ENCODE assay signal across 8 mouse cellular contexts in genomic region chr17:12119675-12120074, GRCm38 (mm10). TPM values are rescaled to one million over a fixed set of nuclear protein-coding genes. Genes with fewer than 3 reads are reported as not detected.
DNase-seq lines count a peak whose midpoint lies in the region; ATAC-seq and TF ChIP-seq lines count a peak whose summit lies in the region.

No protein-coding gene starts in this region.

- H3K27ac ChIP-seq in heart, embryonic 13.5 days (replicated peaks) = peak overlapping the region; percentile 93
- H3K27ac ChIP-seq in kidney, postnatal 0 days = peak overlapping the region; percentile 92
- peak overlapping the region; percentile 90 for H3K27ac ChIP-seq in liver, embryonic 14.5 days
- H3K27ac ChIP-seq in neural tube, embryonic 15.5 days (replicated peaks) = peak overlapping the region; percentile 90

- H3K9me3 ChIP-seq in heart, embryonic 13.5 days = no peaks in the 10 kb centered on the region
- H3K9me3 ChIP-seq in kidney, postnatal 0 days (replicated peaks; ENCODE audit: low read length) = no peaks in the 10 kb centered on the region
- H3K9me3 ChIP-seq in liver, embryonic 14.5 days (ENCODE audit: control insufficient read depth, low read length) = peaks cover 3% of the 10 kb centered on the region
- no peaks in the 10 kb centered on the region for H3K9me3 ChIP-seq in neural tube, embryonic 15.5 days (replicated peaks)

- H3K4me3 ChIP-seq in heart, embryonic 13.5 days = peak overlapping the region; percentile 74
- H3K4me3 ChIP-seq in kidney, postnatal 0 days (replicated peaks; ENCODE audit: low read depth, low read length) = peak overlapping the region; percentile 66
- peak overlapping the region; percentile 86 to 99 for H3K4me3 ChIP-seq in liver, embryonic 14.5 days (ENCODE audit: insufficient read depth in 1 of 2, low read depth in 2 of 2, low read length in 2 of 2)
- H3K4me3 ChIP-seq in neural tube, embryonic 15.5 days (replicated peaks) = peak overlapping the region; percentile 66

- peaks cover 26% of the 10 kb centered on the region for H3K4me1 ChIP-seq in heart, embryonic 13.5 days
- H3K4me1 ChIP-seq in kidney, postnatal 0 days (replicated peaks; ENCODE audit: insufficient read depth, low read length) = no peaks in the 10 kb centered on the region; the same call in 1 of the 2 replicates
- peaks cover 31 to 36% of the 10 kb centered on the region in 2 experiments for H3K4me1 ChIP-seq in liver, embryonic 14.5 days (replicated peaks; ENCODE audit: control insufficient read depth in 2 of 2, insufficient read depth in 2 of 2, low read length in 1 of 2)
- H3K4me1 ChIP-seq in neural tube, embryonic 15.5 days = peaks cover 28% of the 10 kb centered on the region

- under 1% methylated on average over 12 of the region's 12 CpGs for WGBS in heart, embryonic 13.5 days
- under 1% methylated on average over 12 of the region's 12 CpGs for WGBS in kidney, postnatal 0 days
- WGBS in liver, embryonic 14.5 days (ENCODE audit: insufficient replicate concordance) = 1% methylated on average over 12 of the region's 12 CpGs
- under 1% methylated on average over 12 of the region's 12 CpGs for WGBS in neural tube, embryonic 15.5 days

- no peak for TF ChIP-seq EP300 in liver, embryonic 14.5 days (IDR thresholded peaks at IDR 0.05; ENCODE audit: low read depth)

- peak; percentile 10 to 17 for DNase-seq in urinary bladder, postnatal 36 days (ENCODE audit: low spot score in 2 of 2)
- DNase-seq in urinary bladder, postnatal 4 days (ENCODE audit: low spot score in 2 of 2) = no peak
- peak; percentile 72 for DNase-seq in embryo, embryonic 10 days (ENCODE audit: low spot score)
- DNase-seq in kidney, postnatal 0 days (ENCODE audit: low spot score) = peak; percentile 90
- no peak for DNase-seq in liver, embryonic 14.5 days (ENCODE audit: low read depth in 3 of 3, low spot score in 3 of 3)

- H3K9ac ChIP-seq in heart, embryonic 13.5 days = peak overlapping the region; percentile 88
- peak overlapping the region; percentile 63 for H3K9ac ChIP-seq in kidney, postnatal 0 days (ENCODE audit: low read depth, low read length)
- H3K9ac ChIP-seq in liver, embryonic 14.5 days (replicated peaks) = peak overlapping the region; percentile 98
- H3K9ac ChIP-seq in neural tube, embryonic 15.5 days (replicated peaks) = peak overlapping the region; percentile 67

- no peak for ATAC-seq in heart, embryonic 13.5 days (ENCODE audit: extremely low read depth, insufficient number of reproducible peaks, low FRiP score, low TSS enrichment)
- peak; percentile 44 for ATAC-seq in kidney, postnatal 0 days (replicated peaks; ENCODE audit: low FRiP score, low read depth)
- ATAC-seq in liver, embryonic 14.5 days (ENCODE audit: insufficient read depth) = no peak; the same call in 1 of the 2 replicates
- peak; percentile 79 for ATAC-seq in neural tube, embryonic 15.5 days (ENCODE audit: low FRiP score)
- no peak for ATAC-seq in megakaryocyte progenitor cell, adult 5-6 weeks (replicated peaks; ENCODE audit: poor library complexity)

- no peaks in the 10 kb centered on the region for H3K27me3 ChIP-seq in heart, embryonic 13.5 days (replicated peaks)
- no peaks in the 10 kb centered on the region for H3K27me3 ChIP-seq in kidney, postnatal 0 days (ENCODE audit: insufficient read depth, low read length)
- H3K27me3 ChIP-seq in liver, embryonic 14.5 days (ENCODE audit: control insufficient read depth, insufficient read depth, low read length) = no peaks in the 10 kb centered on the region
- H3K27me3 ChIP-seq in neural tube, embryonic 15.5 days (replicated peaks) = no peaks in the 10 kb centered on the region

- H3K4me2 ChIP-seq in heart, embryonic 13.5 days = peak overlapping the region; percentile 96
- H3K4me2 ChIP-seq in kidney, postnatal 0 days (ENCODE audit: low read length) = peak overlapping the region; percentile 91
- peak overlapping the region; percentile 100 for H3K4me2 ChIP-seq in liver, embryonic 14.5 days (ENCODE audit: low read depth)
- peak overlapping the region; percentile 95 for H3K4me2 ChIP-seq in neural tube, embryonic 15.5 days

- peaks cover 10% of the 10 kb centered on the region for H3K36me3 ChIP-seq in heart, embryonic 13.5 days
- 0 out of 2 replicates have a peak, but pooled peaks cover 3% of the 10 kb centered on the region for H3K36me3 ChIP-seq in kidney, postnatal 0 days (ENCODE audit: insufficient read depth, low read length)
- H3K36me3 ChIP-seq in liver, embryonic 14.5 days (replicated peaks; ENCODE audit: control insufficient read depth, insufficient read depth, low read depth) = peaks cover 10% of the 10 kb centered on the region
- H3K36me3 ChIP-seq in neural tube, embryonic 15.5 days = peaks cover 4% of the 10 kb centered on the region; the same call in 1 of the 2 replicates

- no peak for TF ChIP-seq CTCF in kidney, postnatal 0 days (IDR thresholded peaks at IDR 0.05; ENCODE audit: low read depth)
- no peak for TF ChIP-seq CTCF in liver, embryonic 14.5 days (IDR thresholded peaks at IDR 0.05; ENCODE audit: low read depth)

RNA-seq across cellular contexts. Expression of gene Agpat4, which starts 1.2 kb away (rescaled TPM):
- polyA plus RNA-seq in heart, embryonic 13.5 days (2015; fragmentation: Nextera tagmentation; extraction: Ambion mirVana) = 16.8 and 16.9 TPM in 2 replicates
- polyA plus RNA-seq in kidney, postnatal 0 days (2015; fragmentation: Nextera tagmentation; extraction: Ambion mirVana) = 15.5 and 21.4 TPM in 2 replicates
- polyA plus RNA-seq in liver, embryonic 14.5 days (2012; rRNA removed) = 15.0 and 16.2 TPM in 2 replicates
- polyA plus RNA-seq in liver, embryonic 14.5 days (2014; fragmentation: Nextera tagmentation; extraction: Ambion mirVana) = 10.5 and 12.1 TPM in 2 replicates
- polyA plus RNA-seq in neural tube, embryonic 15.5 days (2015; fragmentation: Nextera tagmentation; extraction: Ambion mirVana) = 55.5 and 55.8 TPM in 2 replicates
- 0.81 and 1.7 TPM in 2 replicates for total RNA-seq in megakaryocyte progenitor cell, adult 5-6 weeks (2015)
- 0.54 and 2.6 TPM in 2 replicates for total RNA-seq in megakaryocyte progenitor cell, adult 5-6 weeks (2017)

Comparison
In these comparisons a context has a peak if more than half of its experiments do, and no peak if none do; other contexts are left out.
1. DNase-seq: peak in urinary bladder, postnatal 36 days (2 of 2), embryo, embryonic 10 days (single experiment) and kidney, postnatal 0 days (single experiment); none in urinary bladder, postnatal 4 days (0 of 2) and liver, embryonic 14.5 days (0 of 3).
2. ATAC-seq: peak in kidney, postnatal 0 days (single experiment) and neural tube, embryonic 15.5 days (single experiment); none in heart, embryonic 13.5 days (single experiment), liver, embryonic 14.5 days (single experiment) and megakaryocyte progenitor cell, adult 5-6 weeks (single experiment).
3. Peak in every context shown above with its lines, with median percentiles within 50 percentile points of each other: H3K27ac ChIP-seq, H3K4me2 ChIP-seq, H3K4me3 ChIP-seq and H3K9ac ChIP-seq.